Mouse (Mus musculus) thymus, adult 2 months (tissue): ENCODE data around the gene Neb. TPM values are rescaled to one million over a fixed set of nuclear protein-coding genes. Genes with fewer than 3 reads are reported as not detected.

Experiments used
- DNase-seq: peaks from one replicate; pipeline ENCODE4 v3.0.0; 2021
- H3K27ac ChIP-seq: fragments of 200-500 bp; 2 replicates; pipeline ENCODE4 v1.5.1; 2012; ENCODE audit warnings: low read length, control low read depth; ENCODE audit not compliant: control insufficient read depth, insufficient read depth
- H3K27me3 ChIP-seq: fragments of 200-500 bp; 2 replicates; pipeline ENCODE4 v1.6.1; 2012; ENCODE audit warnings: mild to moderate bottlenecking, low read length, moderate library complexity, mixed read lengths; ENCODE audit not compliant: control insufficient read depth, insufficient read depth
- H3K36me3 ChIP-seq: fragments of 200-500 bp; 2 replicates; pipeline ENCODE4 v1.6.1; 2012; ENCODE audit warnings: mild to moderate bottlenecking, low read length, moderate library complexity; ENCODE audit not compliant: control insufficient read depth, insufficient read depth
- H3K4me1 ChIP-seq: fragments of 200-500 bp; replicated peaks from 2 replicates; pipeline ENCODE4 v1.6.1; 2012; ENCODE audit warnings: low read length; ENCODE audit not compliant: control insufficient read depth, insufficient read depth
- H3K4me3 ChIP-seq: fragments of 200-500 bp; 2 replicates; pipeline ENCODE4 v1.5.1; 2012; ENCODE audit warnings: mild to moderate bottlenecking, low read length, control low read depth, moderate library complexity; ENCODE audit not compliant: control insufficient read depth, insufficient read depth
- CTCF ChIP-seq: fragments of 200-500 bp; IDR thresholded peaks from 2 replicates; pipeline ENCODE4 v1.5.1; 2012; ENCODE audit warnings: mild to moderate bottlenecking, control low read depth, low read length, moderate library complexity, borderline replicate concordance; ENCODE audit not compliant: control insufficient read depth, poor library complexity, insufficient read depth; ENCODE audit errors: extremely low read depth
- POLR2A ChIP-seq: fragments of 200-500 bp; IDR thresholded peaks from 2 replicates; pipeline ENCODE4 v1.6.1; 2012; ENCODE audit warnings: mild to moderate bottlenecking, low read length, control low read depth, moderate library complexity; ENCODE audit not compliant: control insufficient read depth, poor library complexity, insufficient read depth; ENCODE audit errors: extremely low read depth
- WGBS: fragments of 180-500 bp; shearing (Covaris S2); methylation state at CpG from one replicate; pipeline ENCODE4 v1.1.7; 2018; 5-methylcytosine and 5-hydroxymethylcytosine counted together
- polyA plus RNA-seq: library from polyadenylated mRNA; depleted of rRNA; stranded (reverse); fragments of >200 nt; gene quantifications from 2 replicates; pipeline ENCODE4 v1.2.3, GENCODE M21; 2012

The Neb gene
- polyA plus RNA-seq, 1 experiment, result 0.85 TPM

GRCm38 (mm10) chr2:52262149-52262548 is 116.1 kb downstream of the Neb start:
- no peak for DNase-seq
- Histone ChIP-seq H3K4me1 (no peaks in the 10 kb centered on the region), H3K27ac (no peak overlapping the region), H3K27me3 (no peaks in the 10 kb centered on the region), H3K36me3 (no peaks in the 10 kb centered on the region), H3K4me3 (no peak overlapping the region)
- TF ChIP-seq POLR2A, result no peak
- no peak for TF ChIP-seq CTCF
- 66% methylated on average over 2 of the region's 2 CpGs for WGBS

GRCm38 (mm10) chr2:52252037-52252436 is 126.2 kb downstream of the Neb start:
- no peak for DNase-seq
- Histone ChIP-seq H3K4me3 (no peak overlapping the region), H3K27ac (no peak overlapping the region), H3K4me1 (no peaks in the 10 kb centered on the region; the same call in 1 of the 2 replicates), H3K27me3 (no peaks in the 10 kb centered on the region), H3K36me3 (no peaks in the 10 kb centered on the region)
- TF ChIP-seq CTCF (no peak), POLR2A (no peak)
- 0% methylated on average over 1 of the region's 1 CpGs for WGBS

- Histone ChIP-seq H3K27me3 (no peaks in the 10 kb centered on the region), H3K36me3 (no peaks in the 10 kb centered on the region), H3K4me1 (no peaks in the 10 kb centered on the region; the same call in 1 of the 2 replicates), H3K27ac (no peak overlapping the region), H3K4me3 (no peak overlapping the region)
- no peak for TF ChIP-seq CTCF
- TF ChIP-seq POLR2A, result no peak
- WGBS, result 8% methylated on average over 9 of the region's 9 CpGs
- no peak for DNase-seq
Measured at GRCm38 (mm10) chr2:52248316-52248826, 129.9 kb downstream of the Neb start.

DNA sequence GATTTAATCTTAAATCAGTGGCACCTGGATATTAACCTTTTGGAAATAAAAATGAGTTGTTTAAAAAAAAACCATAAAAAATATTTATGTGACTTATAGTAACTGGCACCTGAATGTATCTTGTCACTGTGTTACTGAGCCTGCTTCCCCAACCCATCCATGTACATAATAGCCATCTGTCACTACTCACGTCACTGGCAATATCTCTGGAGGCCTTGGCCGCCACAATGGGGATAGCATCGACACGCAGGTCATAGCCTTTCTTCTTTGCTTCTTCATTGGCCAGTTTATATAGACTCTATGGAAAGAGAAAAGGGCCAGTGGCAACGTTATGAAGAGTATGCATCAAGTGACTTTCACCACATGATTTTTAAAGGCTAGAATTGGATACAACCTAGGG is 133.2 kb downstream of the Neb start:
- Histone ChIP-seq H3K4me3 (no peak overlapping the region), H3K36me3 (no peaks in the 10 kb centered on the region), H3K27ac (no peak overlapping the region), H3K27me3 (no peaks in the 10 kb centered on the region), H3K4me1 (no peaks in the 10 kb centered on the region; the same call in 1 of the 2 replicates)
- 95% methylated on average over 5 of the region's 5 CpGs for WGBS
- TF ChIP-seq CTCF (no peak), POLR2A (no peak)
- DNase-seq, result no peak

DNA sequence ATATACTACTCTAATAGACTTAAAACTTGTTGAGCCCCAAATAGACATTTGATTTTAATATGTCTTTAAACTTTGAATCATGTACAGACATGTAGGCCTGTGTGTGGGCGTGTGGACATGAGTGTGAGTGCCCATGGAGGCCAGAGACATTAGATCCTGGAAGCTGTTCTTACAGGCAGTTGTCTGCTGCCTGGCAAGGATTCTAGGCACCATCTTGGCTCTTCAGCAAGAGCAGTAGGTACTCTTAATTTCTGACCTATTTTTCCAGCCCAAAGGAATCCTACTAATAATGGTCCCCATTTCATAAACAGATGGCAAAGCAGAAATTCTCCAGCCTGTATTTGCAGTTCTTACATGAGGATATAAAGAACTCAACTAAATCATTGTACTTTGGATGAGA is 135.6 kb downstream of the Neb start:
- WGBS, result 83% methylated on average over 1 of the region's 1 CpGs
- H3K4me3 ChIP-seq, result no peak overlapping the region
- H3K27ac ChIP-seq, result no peak overlapping the region
- H3K27me3 ChIP-seq, result no peaks in the 10 kb centered on the region
- H3K4me1 ChIP-seq, result no peaks in the 10 kb centered on the region
- no peak for TF ChIP-seq POLR2A
- TF ChIP-seq CTCF, result no peak
- no peaks in the 10 kb centered on the region for H3K36me3 ChIP-seq
- no peak for DNase-seq

DNA sequence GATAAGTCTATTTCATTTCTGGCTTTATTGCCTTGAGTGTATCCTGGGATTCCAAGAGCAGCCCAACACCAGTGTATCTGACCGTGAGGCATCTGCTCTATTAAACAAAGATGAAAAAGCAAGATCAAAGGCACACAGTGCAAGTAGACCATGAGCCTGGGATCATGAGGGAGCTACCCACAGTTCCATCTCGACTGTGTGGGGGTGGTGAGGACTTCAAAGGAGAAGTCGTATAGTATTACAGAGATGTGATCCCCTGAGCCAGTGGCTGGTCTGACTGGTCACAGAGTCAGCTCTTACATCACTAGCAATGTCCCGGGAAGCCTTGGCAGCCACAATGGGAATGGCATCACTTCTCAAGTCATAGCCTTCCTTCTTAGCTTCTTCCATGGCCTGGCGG is 140.4 kb downstream of the Neb start:
- TF ChIP-seq CTCF, result no peak
- H3K36me3 ChIP-seq, result no peaks in the 10 kb centered on the region
- H3K27ac ChIP-seq, result no peak overlapping the region
- WGBS, result 59% methylated on average over 5 of the region's 5 CpGs
- H3K4me1 ChIP-seq, result no peaks in the 10 kb centered on the region
- DNase-seq, result no peak
- no peak overlapping the region for H3K4me3 ChIP-seq
- no peaks in the 10 kb centered on the region for H3K27me3 ChIP-seq

GRCm38 (mm10) chr2:52227584-52227983 is 150.7 kb downstream of the Neb start:
- no peaks in the 10 kb centered on the region for H3K27me3 ChIP-seq

More at GRCm38 (mm10) chr2:52227584-52227983, 150.7 kb downstream of the Neb start:
- Histone ChIP-seq H3K27ac (no peak overlapping the region), H3K36me3 (no peaks in the 10 kb centered on the region), H3K4me1 (no peaks in the 10 kb centered on the region), H3K4me3 (no peak overlapping the region)
- DNase-seq, result no peak
- no peak for TF ChIP-seq POLR2A
- no peak for TF ChIP-seq CTCF
- WGBS, result 59% methylated on average over 3 of the region's 3 CpGs
